In the genomic region with DNA sequence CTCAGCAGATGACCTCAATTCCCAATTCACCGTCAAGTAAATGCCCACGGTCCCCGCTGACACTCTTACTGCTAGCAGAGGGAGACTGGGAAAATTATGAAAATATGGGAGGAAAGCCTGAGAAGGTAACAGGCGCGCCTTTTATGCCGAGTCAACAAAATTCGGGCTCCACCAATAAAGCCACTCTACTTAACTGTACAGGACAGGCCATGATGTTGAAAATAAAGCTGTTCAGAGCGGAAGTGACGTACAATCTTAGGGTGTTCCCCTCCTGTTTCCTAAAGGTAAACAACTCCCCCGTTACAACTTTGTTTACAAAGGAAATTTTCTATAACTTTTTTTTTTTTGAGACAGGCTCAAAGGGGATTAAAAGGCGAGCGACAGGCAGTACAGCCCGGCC, we compare ENCODE assay signal across 7 mouse cellular contexts. TPM values are rescaled to one million over a fixed set of nuclear protein-coding genes. Genes with fewer than 3 reads are reported as not detected.
DNase-seq lines count a peak whose midpoint lies in the region; ATAC-seq lines count a peak whose summit lies in the region.

No protein-coding gene starts in this region.

- peak overlapping the region; percentile 83 for H3K4me2 ChIP-seq in embryonic facial prominence, embryonic 13.5 days
- H3K4me2 ChIP-seq in limb, embryonic 13.5 days (replicated peaks), result peak overlapping the region; percentile 83
- H3K4me2 ChIP-seq in midbrain, embryonic 14.5 days (ENCODE audit: low read length), result peak overlapping the region; percentile 67

- peaks cover 20% of the 10 kb centered on the region for H3K4me1 ChIP-seq in embryonic facial prominence, embryonic 13.5 days
- peaks cover 18% of the 10 kb centered on the region for H3K4me1 ChIP-seq in limb, embryonic 13.5 days
- peaks cover 21% of the 10 kb centered on the region for H3K4me1 ChIP-seq in midbrain, embryonic 14.5 days (ENCODE audit: control insufficient read depth, insufficient read depth, low read length)

- DNase-seq in CD8-positive naive resting alpha-beta T cell, adult 2 months (ENCODE audit: low read depth in 2 of 2, low spot score in 2 of 2), result peak; percentile 61 to 70
- peak; percentile 81 for DNase-seq in T-cell, adult 2 months (ENCODE audit: low spot score)
- DNase-seq in midbrain, embryonic 14.5 days, result peak; percentile 84
- peak; percentile 51 for DNase-seq in thymus, postnatal 14 days

- peak overlapping the region; percentile 100 for H3K9ac ChIP-seq in embryonic facial prominence, embryonic 13.5 days
- peak overlapping the region; percentile 100 for H3K9ac ChIP-seq in limb, embryonic 13.5 days
- H3K9ac ChIP-seq in midbrain, embryonic 14.5 days (replicated peaks; ENCODE audit: low read length), result peak overlapping the region; percentile 100

- peak overlapping the region; percentile 95 for H3K4me3 ChIP-seq in embryonic facial prominence, embryonic 13.5 days
- peak overlapping the region; percentile 100 for H3K4me3 ChIP-seq in limb, embryonic 13.5 days
- peak overlapping the region; percentile 100 for H3K4me3 ChIP-seq in midbrain, embryonic 14.5 days (replicated peaks; ENCODE audit: low read depth, low read length)

- WGBS in embryonic facial prominence, embryonic 13.5 days, result 6% methylated on average over 13 of the region's 13 CpGs
- whole genome bisulfite sequencing in limb, embryonic 13.5 days, result 10% methylated on average over 13 of the region's 13 CpGs
- WGBS in midbrain, embryonic 14.5 days, result 6% methylated on average over 13 of the region's 13 CpGs

- peaks cover 31% of the 10 kb centered on the region for H3K36me3 ChIP-seq in embryonic facial prominence, embryonic 13.5 days
- peaks cover 32% of the 10 kb centered on the region for H3K36me3 ChIP-seq in limb, embryonic 13.5 days
- peaks cover 34% of the 10 kb centered on the region for H3K36me3 ChIP-seq in midbrain, embryonic 14.5 days (ENCODE audit: control insufficient read depth, insufficient read depth, low read length)

- H3K27me3 ChIP-seq in embryonic facial prominence, embryonic 13.5 days, result no peaks in the 10 kb centered on the region
- H3K27me3 ChIP-seq in limb, embryonic 13.5 days, result no peaks in the 10 kb centered on the region
- H3K27me3 ChIP-seq in midbrain, embryonic 14.5 days (ENCODE audit: control insufficient read depth, insufficient read depth, low read length), result no peaks in the 10 kb centered on the region

- peak overlapping the region; percentile 99 for H3K27ac ChIP-seq in embryonic facial prominence, embryonic 13.5 days
- H3K27ac ChIP-seq in limb, embryonic 13.5 days, result peak overlapping the region; percentile 99; the same call in 1 of the 2 replicates
- H3K27ac ChIP-seq in midbrain, embryonic 14.5 days (replicated peaks; ENCODE audit: low read depth, low read length), result peak overlapping the region; percentile 100

- no peak for ATAC-seq in embryonic facial prominence, embryonic 13.5 days (ENCODE audit: insufficient number of reproducible peaks, insufficient read depth, low FRiP score, low TSS enrichment, low read depth)
- peak; percentile 59 to 76 for ATAC-seq in hematopoietic stem cell, adult 5-6 weeks (replicated peaks in 1 of 2; ENCODE audit: insufficient read depth in 1 of 2, low FRiP score in 2 of 2, low TSS enrichment in 1 of 2, low read depth in 1 of 2, poor library complexity in 2 of 2, severe bottlenecking in 2 of 2)
- peak; percentile 54; the same call in 1 of the 2 replicates for ATAC-seq in limb, embryonic 13.5 days (ENCODE audit: low FRiP score, low read depth)
- ATAC-seq in midbrain, embryonic 14.5 days (ENCODE audit: low FRiP score, low TSS enrichment), result peak; percentile 28; the same call in 1 of the 2 replicates

- no peaks in the 10 kb centered on the region for H3K9me3 ChIP-seq in embryonic facial prominence, embryonic 13.5 days
- no peaks in the 10 kb centered on the region for H3K9me3 ChIP-seq in limb, embryonic 13.5 days
- H3K9me3 ChIP-seq in midbrain, embryonic 14.5 days (ENCODE audit: control insufficient read depth, low read length), result no peaks in the 10 kb centered on the region

RNA-seq across cellular contexts. Expression of a gene that starts 1.0 kb away (rescaled TPM):
- polyA plus RNA-seq in embryonic facial prominence, embryonic 13.5 days (2015; fragmentation: Nextera tagmentation; extraction: Ambion mirVana), result 236 and 274 TPM in 2 replicates
- 916 and 987 TPM in 2 replicates for total RNA-seq in hematopoietic stem cell, adult 5-6 weeks (2017)
- polyA plus RNA-seq in limb, embryonic 13.5 days (2015; fragmentation: Nextera tagmentation; extraction: Ambion mirVana), result 230 and 244 TPM in 2 replicates
- 158 and 160 TPM in 2 replicates for polyA plus RNA-seq in midbrain, embryonic 14.5 days (2014; fragmentation: Nextera tagmentation; extraction: Ambion mirVana)

RNA-seq across cellular contexts. Expression of a gene that starts 22.1 kb away (rescaled TPM):
- 51.6 and 52.9 TPM in 2 replicates for polyA plus RNA-seq in embryonic facial prominence, embryonic 13.5 days (2015; fragmentation: Nextera tagmentation; extraction: Ambion mirVana)
- 50.2 and 67.7 TPM in 2 replicates for total RNA-seq in hematopoietic stem cell, adult 5-6 weeks (2017)
- 55.1 and 56.8 TPM in 2 replicates for polyA plus RNA-seq in limb, embryonic 13.5 days (2015; fragmentation: Nextera tagmentation; extraction: Ambion mirVana)
- 57.5 and 65.3 TPM in 2 replicates for polyA plus RNA-seq in midbrain, embryonic 14.5 days (2014; fragmentation: Nextera tagmentation; extraction: Ambion mirVana)

RNA-seq across cellular contexts. Expression of a gene that starts 22.4 kb away (rescaled TPM):
- 55.7 and 66.1 TPM in 2 replicates for polyA plus RNA-seq in embryonic facial prominence, embryonic 13.5 days (2015; fragmentation: Nextera tagmentation; extraction: Ambion mirVana)
- total RNA-seq in hematopoietic stem cell, adult 5-6 weeks (2017), result 66.9 and 94.8 TPM in 2 replicates
- polyA plus RNA-seq in limb, embryonic 13.5 days (2015; fragmentation: Nextera tagmentation; extraction: Ambion mirVana), result 63.5 and 64.6 TPM in 2 replicates
- polyA plus RNA-seq in midbrain, embryonic 14.5 days (2014; fragmentation: Nextera tagmentation; extraction: Ambion mirVana), result 54.3 and 55.0 TPM in 2 replicates

RNA-seq across cellular contexts. Expression of a gene that starts 30.2 kb away (rescaled TPM):
- 344 and 384 TPM in 2 replicates for polyA plus RNA-seq in embryonic facial prominence, embryonic 13.5 days (2015; fragmentation: Nextera tagmentation; extraction: Ambion mirVana)
- 186 and 230 TPM in 2 replicates for total RNA-seq in hematopoietic stem cell, adult 5-6 weeks (2017)
- 362 and 384 TPM in 2 replicates for polyA plus RNA-seq in limb, embryonic 13.5 days (2015; fragmentation: Nextera tagmentation; extraction: Ambion mirVana)
- 340 and 468 TPM in 2 replicates for polyA plus RNA-seq in midbrain, embryonic 14.5 days (2014; fragmentation: Nextera tagmentation; extraction: Ambion mirVana)
